Mouse (Mus musculus) c-Kit-negative CD71-positive TER-119-positive erythroid progenitor cells, embryonic 14.5 days (primary cell): ENCODE data around the gene Nbl1.

Source experiments
- DNase-seq: peaks from one replicate; pipeline ENCODE4 v3.0.0-alpha.2; 2013; ENCODE audit warnings: low read depth, low spot score

The Nbl1 gene

GRCm38 (mm10) chr4:139064831-139065230 is 28.0 kb downstream of the Nbl1 start:
- DNase-seq = no peak

GRCm38 (mm10) chr4:139059569-139059968 is 33.2 kb downstream of the Nbl1 start:
- no peak for DNase-seq

GRCm38 (mm10) chr4:139058029-139058428 is 34.8 kb downstream of the Nbl1 start:
- DNase-seq = no peak

- DNase-seq = no peak
These were observed 35.5 kb downstream of the Nbl1 start for GRCm38 (mm10) chr4:139057291-139057690.

GRCm38 (mm10) chr4:139055744-139056143 is 37.0 kb downstream of the Nbl1 start:
- no peak for DNase-seq

- no peak for DNase-seq
These were observed 37.5 kb downstream of the Nbl1 start for GRCm38 (mm10) chr4:139055336-139055735.

GRCm38 (mm10) chr4:139054300-139054923 is 38.4 kb downstream of the Nbl1 start:
- DNase-seq = no peak

- no peak for DNase-seq
These were observed 39.4 kb downstream of the Nbl1 start for GRCm38 (mm10) chr4:139053391-139053790.

GRCm38 (mm10) chr4:139052796-139053195 is 40.0 kb downstream of the Nbl1 start:
- no peak for DNase-seq

GRCm38 (mm10) chr4:139048518-139048917 is 44.3 kb downstream of the Nbl1 start:
- DNase-seq = no peak

GRCm38 (mm10) chr4:139046354-139046753 is 46.4 kb downstream of the Nbl1 start:
- DNase-seq = no peak

- DNase-seq = no peak
These were observed 48.2 kb downstream of the Nbl1 start for GRCm38 (mm10) chr4:139044566-139044965.

- DNase-seq = no peak
These were observed 49.2 kb downstream of the Nbl1 start for GRCm38 (mm10) chr4:139043600-139043999.

GRCm38 (mm10) chr4:139042611-139043010 is 50.2 kb downstream of the Nbl1 start:
- DNase-seq = no peak

- no peak for DNase-seq
These were observed 52.5 kb downstream of the Nbl1 start for GRCm38 (mm10) chr4:139040084-139040839.

- DNase-seq = no peak
These were observed 54.8 kb downstream of the Nbl1 start for GRCm38 (mm10) chr4:139037795-139038607.

GRCm38 (mm10) chr4:139035799-139036198 is 57.0 kb downstream of the Nbl1 start:
- no peak for DNase-seq

GRCm38 (mm10) chr4:139034942-139035341 is 57.9 kb downstream of the Nbl1 start:
- no peak for DNase-seq

GRCm38 (mm10) chr4:139034540-139034939 is 58.3 kb downstream of the Nbl1 start:
- no peak for DNase-seq

- no peak for DNase-seq
These were observed 58.8 kb downstream of the Nbl1 start for GRCm38 (mm10) chr4:139034010-139034367.

GRCm38 (mm10) chr4:139033263-139034009 is 59.4 kb downstream of the Nbl1 start:
- no peak for DNase-seq

- DNase-seq = no peak
These were observed 60.3 kb downstream of the Nbl1 start for GRCm38 (mm10) chr4:139032521-139032920.
